In the genomic region with DNA sequence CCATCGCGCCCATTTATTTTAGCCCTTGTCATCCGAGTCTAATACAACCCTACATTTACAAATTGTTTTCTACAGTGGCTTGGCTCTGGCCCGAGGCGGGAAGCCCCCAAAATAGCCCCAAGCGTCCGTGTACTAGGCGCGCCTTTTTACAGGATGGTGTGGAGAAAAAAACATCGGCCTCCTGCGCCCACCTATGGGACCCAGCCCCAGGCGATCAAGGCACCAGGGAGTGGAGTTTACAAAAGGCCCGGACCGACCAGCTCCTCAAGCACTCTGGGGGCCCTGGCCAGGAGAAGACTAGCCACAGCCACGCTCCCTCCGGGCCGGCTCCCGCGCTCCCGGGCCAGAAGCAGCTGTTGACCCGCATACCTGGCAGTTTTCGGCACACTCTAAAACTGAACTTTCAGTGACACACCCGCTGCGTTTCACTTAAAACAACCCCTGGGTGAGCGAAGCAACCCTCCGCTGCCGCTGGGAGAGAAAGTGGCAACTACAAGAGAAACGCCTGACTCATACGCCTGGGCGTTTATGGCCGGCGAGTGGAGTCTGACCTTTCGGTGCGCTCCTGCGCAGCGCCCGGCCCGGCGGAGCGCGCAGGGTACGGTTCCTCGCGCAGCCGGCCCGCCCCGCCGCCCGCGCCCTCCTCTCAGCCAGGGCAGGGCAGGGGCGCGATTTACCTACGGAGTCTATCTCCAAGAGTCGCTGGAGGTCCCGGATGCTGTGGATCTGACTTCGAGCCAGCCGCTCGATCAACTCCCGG, we compare ENCODE assay signal across 8 mouse cellular contexts. TPM values are rescaled to one million over a fixed set of nuclear protein-coding genes. Genes with fewer than 3 reads are reported as not detected.
DNase-seq lines count a peak whose midpoint lies in the region; ATAC-seq and TF ChIP-seq lines count a peak whose summit lies in the region.

No protein-coding gene starts in this region.

- peak; percentile 43 for DNase-seq in urinary bladder, postnatal 25 days (ENCODE audit: low spot score)
- no peak for DNase-seq in urinary bladder, postnatal 4 days (ENCODE audit: low spot score in 2 of 2)
- DNase-seq in forebrain, embryonic 10.5 days (ENCODE audit: extremely low spot score, low spot score), result peak; percentile 46
- no peak for DNase-seq in hindbrain, postnatal 0 days (ENCODE audit: low spot score)
- no peak for DNase-seq in cerebellum, adult 8-10 months
- no peak for DNase-seq in right cerebral cortex, adult 2 months (ENCODE audit: low spot score in 2 of 2)

- peaks cover 4% of the 10 kb centered on the region; the same call in 1 of the 2 replicates for H3K36me3 ChIP-seq in forebrain, embryonic 10.5 days (replicated peaks)
- peaks cover 4% of the 10 kb centered on the region; the same call in 1 of the 2 replicates for H3K36me3 ChIP-seq in hindbrain, postnatal 0 days (ENCODE audit: insufficient read depth, low read length)
- no peaks in the 10 kb centered on the region for H3K36me3 ChIP-seq in liver, embryonic 16.5 days (ENCODE audit: control insufficient read depth, insufficient read depth)
- peaks cover 8% of the 10 kb centered on the region; the same call in 1 of the 2 replicates for H3K36me3 ChIP-seq in stomach, embryonic 14.5 days (ENCODE audit: control insufficient read depth, insufficient read depth, low read length)

- H3K9ac ChIP-seq in hindbrain, postnatal 0 days (replicated peaks; ENCODE audit: low read length), result peak overlapping the region; percentile 79
- H3K9ac ChIP-seq in liver, embryonic 16.5 days (ENCODE audit: low read depth, low read length), result no peak overlapping the region
- H3K9ac ChIP-seq in stomach, embryonic 14.5 days (replicated peaks; ENCODE audit: low read depth, low read length), result peak overlapping the region; percentile 92

- peak overlapping the region; percentile 84 for H3K27ac ChIP-seq in forebrain, embryonic 10.5 days
- H3K27ac ChIP-seq in hindbrain, postnatal 0 days, result no peak overlapping the region
- no peak overlapping the region for H3K27ac ChIP-seq in liver, embryonic 16.5 days (ENCODE audit: low read length)
- H3K27ac ChIP-seq in stomach, embryonic 14.5 days (ENCODE audit: low read length), result peak overlapping the region; percentile 90; the same call in 1 of the 2 replicates

- no peak for TF ChIP-seq CTCF in hindbrain, postnatal 0 days (IDR thresholded peaks at IDR 0.05; ENCODE audit: low read depth)

- H3K4me2 ChIP-seq in hindbrain, postnatal 0 days (ENCODE audit: low read depth, low read length), result peak overlapping the region; percentile 82
- H3K4me2 ChIP-seq in liver, embryonic 16.5 days (ENCODE audit: low read depth, low read length), result peak overlapping the region; percentile 69
- H3K4me2 ChIP-seq in stomach, embryonic 14.5 days (replicated peaks; ENCODE audit: low read depth, low read length), result peak overlapping the region; percentile 94

- ATAC-seq in hindbrain, postnatal 0 days, result no peak
- no peak for ATAC-seq in liver, embryonic 16.5 days (ENCODE audit: low read depth)
- ATAC-seq in stomach, embryonic 14.5 days (ENCODE audit: insufficient number of reproducible peaks, insufficient read depth, low FRiP score, low read depth), result no peak

- H3K9me3 ChIP-seq in forebrain, embryonic 10.5 days, result no peaks in the 10 kb centered on the region
- H3K9me3 ChIP-seq in hindbrain, postnatal 0 days (ENCODE audit: low read length), result no peaks in the 10 kb centered on the region
- no peaks in the 10 kb centered on the region for H3K9me3 ChIP-seq in liver, embryonic 16.5 days (replicated peaks; ENCODE audit: control insufficient read depth, low read length)
- no peaks in the 10 kb centered on the region for H3K9me3 ChIP-seq in stomach, embryonic 14.5 days (ENCODE audit: control insufficient read depth, low read depth, low read length)

- H3K27me3 ChIP-seq in forebrain, embryonic 10.5 days (ENCODE audit: poor library complexity, severe bottlenecking), result peaks cover 97% of the 10 kb centered on the region
- peaks cover 4% of the 10 kb centered on the region; the same call in 1 of the 2 replicates for H3K27me3 ChIP-seq in hindbrain, postnatal 0 days (ENCODE audit: insufficient read depth, low read length)
- H3K27me3 ChIP-seq in liver, embryonic 16.5 days (ENCODE audit: control insufficient read depth, insufficient read depth, low read depth, low read length), result peaks cover 67% of the 10 kb centered on the region
- 0 out of 2 replicates have a peak, but pooled peaks cover 3% of the 10 kb centered on the region for H3K27me3 ChIP-seq in stomach, embryonic 14.5 days (ENCODE audit: control insufficient read depth, insufficient read depth, low read length)

- peaks cover 77% of the 10 kb centered on the region for H3K4me1 ChIP-seq in forebrain, embryonic 10.5 days
- H3K4me1 ChIP-seq in hindbrain, postnatal 0 days (ENCODE audit: insufficient read depth, low read length), result peaks cover 30% of the 10 kb centered on the region
- peaks cover 9% of the 10 kb centered on the region for H3K4me1 ChIP-seq in liver, embryonic 16.5 days (ENCODE audit: control insufficient read depth, low read depth, low read length)
- H3K4me1 ChIP-seq in stomach, embryonic 14.5 days (ENCODE audit: control insufficient read depth, insufficient read depth, low read length), result peaks cover 35% of the 10 kb centered on the region; the same call in 1 of the 2 replicates

- H3K4me3 ChIP-seq in forebrain, embryonic 10.5 days, result peak overlapping the region; percentile 75
- peak overlapping the region; percentile 71 for H3K4me3 ChIP-seq in hindbrain, postnatal 0 days (ENCODE audit: low read length)
- peak overlapping the region; percentile 8 for H3K4me3 ChIP-seq in liver, embryonic 16.5 days (ENCODE audit: low read depth, low read length)
- H3K4me3 ChIP-seq in stomach, embryonic 14.5 days (ENCODE audit: low read depth, low read length), result peak overlapping the region; percentile 77

- WGBS in forebrain, embryonic 10.5 days, result under 1% methylated on average over 59 of the region's 59 CpGs
- WGBS in hindbrain, postnatal 0 days, result 8% methylated on average over 59 of the region's 59 CpGs
- WGBS in liver, embryonic 16.5 days (ENCODE audit: insufficient replicate concordance), result 3% methylated on average over 59 of the region's 59 CpGs
- WGBS in stomach, embryonic 14.5 days, result 6% methylated on average over 59 of the region's 59 CpGs

RNA-seq across cellular contexts. Expression of gene Pdgfa, which starts 4.4 kb away (rescaled TPM):
- 12.3 and 14.3 TPM in 2 replicates for polyA plus RNA-seq in forebrain, embryonic 10.5 days (2016; fragmentation: Nextera tagmentation; extraction: Ambion mirVana)
- total RNA-seq in hindbrain, postnatal 0 days (2014; rRNA removed), result 49.0 and 54.4 TPM in 2 replicates
- polyA plus RNA-seq in hindbrain, postnatal 0 days (2015; fragmentation: Nextera tagmentation; extraction: Ambion mirVana), result 41.9 and 47.5 TPM in 2 replicates
- polyA plus RNA-seq in liver, embryonic 16.5 days (2015; fragmentation: Nextera tagmentation; extraction: Ambion mirVana), result 2.3 and 3.1 TPM in 2 replicates
- 61.2 and 66.6 TPM in 2 replicates for polyA plus RNA-seq in stomach, embryonic 14.5 days (2014; fragmentation: Nextera tagmentation; extraction: Ambion mirVana)

Comparison
In these comparisons a context has a peak if more than half of its experiments do, and no peak if none do; other contexts are left out.
1. DNase-seq: peak in urinary bladder, postnatal 25 days (single experiment) and forebrain, embryonic 10.5 days (single experiment); none in urinary bladder, postnatal 4 days (0 of 2), hindbrain, postnatal 0 days (single experiment), cerebellum, adult 8-10 months (single experiment) and right cerebral cortex, adult 2 months (0 of 2).
2. H3K27ac ChIP-seq: peak in forebrain, embryonic 10.5 days (single experiment) and stomach, embryonic 14.5 days (single experiment); none in hindbrain, postnatal 0 days (single experiment) and liver, embryonic 16.5 days (single experiment).
3. H3K4me3 ChIP-seq: peak in every context shown above with its lines; median percentile 77 in stomach, embryonic 14.5 days; 75 in forebrain, embryonic 10.5 days; 71 in hindbrain, postnatal 0 days; 8 in liver, embryonic 16.5 days.
4. Peak in every context shown above with its lines, with median percentiles within 50 percentile points of each other: H3K4me2 ChIP-seq.